Mouse (Mus musculus) embryonic facial prominence, embryonic 15.5 days (tissue): ENCODE measurements at regions not wholly inside any gene's neighbourhood (a gene's known extent, or its start where the extent isn't known, plus 50 kb on each side); places are given as distances from the start of the nearest gene placed in this dataset.

Source experiments
- ATAC-seq: fragments of 200-750 bp; cut with Nextera tagmentation; 2 replicates; pipeline ENCODE4 v1.8.0; 2017; ENCODE audit warnings: low read depth, moderate TSS enrichment; ENCODE audit not compliant: insufficient number of reproducible peaks, low FRiP score, low TSS enrichment
- H3K27ac ChIP-seq: fragments of 300-500 bp; sonication (generic); replicated peaks from 2 replicates; pipeline ENCODE4 v1.5.1; 2015; ENCODE audit warnings: mild to moderate bottlenecking, inconsistent platforms
- H3K27me3 ChIP-seq: fragments of 300-500 bp; sonication (generic); 2 replicates; pipeline ENCODE4 v1.6.1; 2015; ENCODE audit warnings: inconsistent platforms
- H3K36me3 ChIP-seq: fragments of 300-500 bp; sonication (generic); 2 replicates; pipeline ENCODE4 v1.6.1; 2015; ENCODE audit warnings: mild to moderate bottlenecking, inconsistent platforms
- H3K4me1 ChIP-seq: fragments of 300-500 bp; sonication (generic); 2 replicates; pipeline ENCODE4 v1.6.1; 2015; ENCODE audit warnings: inconsistent platforms
- H3K4me2 ChIP-seq: fragments of 300-500 bp; sonication (generic); replicated peaks from 2 replicates; pipeline ENCODE4 v1.6.1; 2015; ENCODE audit warnings: mild to moderate bottlenecking, inconsistent platforms
- H3K4me3 ChIP-seq: fragments of 300-500 bp; sonication (generic); replicated peaks from 2 replicates; pipeline ENCODE4 v1.5.1; 2015; ENCODE audit warnings: mild to moderate bottlenecking, inconsistent platforms
- H3K9ac ChIP-seq: fragments of 300-500 bp; sonication (generic); 2 replicates; pipeline ENCODE4 v1.6.1; 2015; ENCODE audit warnings: inconsistent platforms
- H3K9me3 ChIP-seq: fragments of 300-500 bp; sonication (generic); replicated peaks from 2 replicates; pipeline ENCODE4 v1.6.1; 2016; ENCODE audit warnings: inconsistent platforms
- WGBS: fragments of 180-500 bp; shearing (Covaris S2); methylation state at CpG from one replicate; pipeline ENCODE4 v1.1.7; 2015; 5-methylcytosine and 5-hydroxymethylcytosine counted together

- ATAC-seq = no peak
- Histone ChIP-seq H3K27ac (no peak overlapping the region), H3K9me3 (no peaks in the 10 kb centered on the region), H3K36me3 (no peaks in the 10 kb centered on the region), H3K4me2 (no peak overlapping the region), H3K27me3 (0 out of 2 replicates have a peak, but pooled peaks cover 6% of the 10 kb centered on the region), H3K4me3 (no peak overlapping the region), H3K4me1 (0 out of 2 replicates have a peak, but pooled peaks cover 4% of the 10 kb centered on the region), H3K9ac (no peak overlapping the region)
- 74% methylated on average over 5 of the region's 5 CpGs for whole genome bisulfite sequencing
Measured at GRCm38 (mm10) chr10:19459709-19460108, 103.4 kb downstream of the Olig3 start.

GRCm38 (mm10) chr10:19460164-19460563 lies 103.8 kb downstream of the Olig3 start:
- H3K27me3 ChIP-seq = 0 out of 2 replicates have a peak, but pooled peaks cover 5% of the 10 kb centered on the region
- 52% methylated on average over 4 of the region's 4 CpGs for WGBS
- 0 out of 2 replicates have a peak, but pooled peaks cover 4% of the 10 kb centered on the region for H3K4me1 ChIP-seq
- no peaks in the 10 kb centered on the region for H3K9me3 ChIP-seq
- no peak overlapping the region for H3K4me3 ChIP-seq
- H3K27ac ChIP-seq = no peak overlapping the region
- no peak overlapping the region for H3K4me2 ChIP-seq
- ATAC-seq = no peak
- no peaks in the 10 kb centered on the region for H3K36me3 ChIP-seq
- H3K9ac ChIP-seq = no peak overlapping the region

GRCm38 (mm10) chr10:19463800-19464199 lies 107.5 kb downstream of the Olig3 start:
- Histone ChIP-seq H3K9me3 (no peaks in the 10 kb centered on the region), H3K27ac (0 out of 2 replicates have a peak overlapping the region, but pooled peaks have one; percentile 34), H3K36me3 (no peaks in the 10 kb centered on the region), H3K4me2 (no peak overlapping the region), H3K4me3 (no peak overlapping the region), H3K27me3 (no peaks in the 10 kb centered on the region), H3K9ac (no peak overlapping the region), H3K4me1 (0 out of 2 replicates have a peak, but pooled peaks cover 4% of the 10 kb centered on the region)
- ATAC-seq = no peak
- whole genome bisulfite sequencing = 77% methylated on average over 3 of the region's 3 CpGs

- Histone ChIP-seq H3K36me3 (no peaks in the 10 kb centered on the region), H3K4me2 (no peak overlapping the region), H3K27me3 (no peaks in the 10 kb centered on the region), H3K9me3 (no peaks in the 10 kb centered on the region), H3K9ac (no peak overlapping the region), H3K4me3 (no peak overlapping the region), H3K4me1 (0 out of 2 replicates have a peak, but pooled peaks cover 4% of the 10 kb centered on the region), H3K27ac (no peak overlapping the region)
- no peak for ATAC-seq
- WGBS = 50% methylated on average over 5 of the region's 5 CpGs
Measured at GRCm38 (mm10) chr10:19464504-19464903, 108.2 kb downstream of the Olig3 start.

- Histone ChIP-seq H3K9me3 (no peaks in the 10 kb centered on the region), H3K36me3 (no peaks in the 10 kb centered on the region), H3K4me2 (no peak overlapping the region), H3K27me3 (no peaks in the 10 kb centered on the region), H3K9ac (no peak overlapping the region), H3K27ac (no peak overlapping the region), H3K4me1 (peaks cover 5% of the 10 kb centered on the region; the same call in 1 of the 2 replicates), H3K4me3 (no peak overlapping the region)
- WGBS = 54% methylated on average over 9 of the region's 9 CpGs
- no peak for ATAC-seq
Measured at GRCm38 (mm10) chr10:19471349-19472040, 115.2 kb downstream of the Olig3 start.

GRCm38 (mm10) chr10:19472066-19472465 lies 115.7 kb downstream of the Olig3 start:
- H3K4me3 ChIP-seq = no peak overlapping the region
- H3K9me3 ChIP-seq = no peaks in the 10 kb centered on the region
- no peaks in the 10 kb centered on the region for H3K27me3 ChIP-seq
- H3K4me2 ChIP-seq = no peak overlapping the region; the same call in 1 of the 2 replicates
- no peak overlapping the region for H3K9ac ChIP-seq
- H3K36me3 ChIP-seq = no peaks in the 10 kb centered on the region
- WGBS = 30% methylated on average over 6 of the region's 6 CpGs
- peaks cover 5% of the 10 kb centered on the region; the same call in 1 of the 2 replicates for H3K4me1 ChIP-seq
- no peak overlapping the region for H3K27ac ChIP-seq
- no peak for ATAC-seq

- H3K4me1 ChIP-seq = peaks cover 5% of the 10 kb centered on the region; the same call in 1 of the 2 replicates
- no peak for ATAC-seq
- H3K9me3 ChIP-seq = no peaks in the 10 kb centered on the region
- H3K9ac ChIP-seq = no peak overlapping the region
- no peak overlapping the region for H3K4me3 ChIP-seq
- no peak overlapping the region for H3K27ac ChIP-seq
- no peaks in the 10 kb centered on the region for H3K27me3 ChIP-seq
- WGBS = 60% methylated on average over 3 of the region's 3 CpGs
- no peaks in the 10 kb centered on the region for H3K36me3 ChIP-seq
- H3K4me2 ChIP-seq = no peak overlapping the region
Measured at GRCm38 (mm10) chr10:19472949-19473535, 116.7 kb downstream of the Olig3 start.

- no peaks in the 10 kb centered on the region for H3K9me3 ChIP-seq
- 81% methylated on average over 15 of the region's 15 CpGs for WGBS
- no peak overlapping the region for H3K4me3 ChIP-seq
- ATAC-seq = no peak
- no peaks in the 10 kb centered on the region for H3K36me3 ChIP-seq
- H3K4me1 ChIP-seq = no peaks in the 10 kb centered on the region
- no peak overlapping the region for H3K27ac ChIP-seq
- H3K27me3 ChIP-seq = no peaks in the 10 kb centered on the region; the same call in 1 of the 2 replicates
- H3K9ac ChIP-seq = no peak overlapping the region
- H3K4me2 ChIP-seq = no peak overlapping the region
Measured at GRCm38 (mm10) chr10:19485537-19486135, 106.1 kb upstream of the Ifngr1 start.

GRCm38 (mm10) chr10:19490500-19490899 lies 101.2 kb upstream of the Ifngr1 start:
- Histone ChIP-seq H3K4me2 (no peak overlapping the region), H3K36me3 (no peaks in the 10 kb centered on the region), H3K27me3 (0 out of 2 replicates have a peak, but pooled peaks cover 2% of the 10 kb centered on the region), H3K4me1 (no peaks in the 10 kb centered on the region), H3K27ac (no peak overlapping the region), H3K4me3 (no peak overlapping the region), H3K9ac (no peak overlapping the region), H3K9me3 (no peaks in the 10 kb centered on the region)
- no peak for ATAC-seq
- 59% methylated on average over 8 of the region's 8 CpGs for WGBS

- H3K9me3 ChIP-seq = no peaks in the 10 kb centered on the region
- H3K9ac ChIP-seq = no peak overlapping the region
- 0 out of 2 replicates have a peak, but pooled peaks cover 2% of the 10 kb centered on the region for H3K27me3 ChIP-seq
- no peak for ATAC-seq
- 57% methylated on average over 21 of the region's 21 CpGs for WGBS
- H3K36me3 ChIP-seq = no peaks in the 10 kb centered on the region
- H3K4me1 ChIP-seq = no peaks in the 10 kb centered on the region
- H3K27ac ChIP-seq = no peak overlapping the region
- no peak overlapping the region for H3K4me2 ChIP-seq
- no peak overlapping the region for H3K4me3 ChIP-seq
Measured at GRCm38 (mm10) chr10:19491513-19492380, 100.0 kb upstream of the Ifngr1 start.
